Mouse (Mus musculus): Measurements from ENCODE around the gene Taar4.

Gene Taar4

DNA sequence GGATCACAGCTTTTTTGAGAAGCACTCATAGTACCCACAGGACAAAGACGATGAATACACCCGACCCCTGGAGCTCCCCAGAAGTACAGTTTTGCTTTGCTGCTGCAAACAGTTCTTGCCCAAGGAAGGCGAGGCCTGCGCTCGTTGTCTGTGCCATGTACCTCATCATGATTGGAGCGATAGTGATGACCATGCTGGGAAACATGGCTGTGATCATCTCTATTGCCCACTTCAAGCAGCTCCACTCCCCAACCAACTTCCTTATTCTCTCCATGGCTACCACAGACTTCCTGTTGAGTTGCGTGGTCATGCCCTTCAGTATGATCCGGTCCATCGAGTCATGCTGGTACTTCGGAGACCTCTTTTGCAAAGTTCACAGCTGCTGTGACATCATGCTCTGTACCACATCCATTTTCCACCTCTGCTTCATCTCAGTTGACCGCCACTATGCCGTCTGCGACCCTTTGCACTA lies at the start of gene Taar4:
Gene Taar4, plus strand, starts transcription at position 51 of the 472 bp plus-strand sequence.
- ATAC-seq (ENCODE audit: insufficient number of reproducible peaks, low FRiP score, low TSS enrichment), result no peak

DNA sequence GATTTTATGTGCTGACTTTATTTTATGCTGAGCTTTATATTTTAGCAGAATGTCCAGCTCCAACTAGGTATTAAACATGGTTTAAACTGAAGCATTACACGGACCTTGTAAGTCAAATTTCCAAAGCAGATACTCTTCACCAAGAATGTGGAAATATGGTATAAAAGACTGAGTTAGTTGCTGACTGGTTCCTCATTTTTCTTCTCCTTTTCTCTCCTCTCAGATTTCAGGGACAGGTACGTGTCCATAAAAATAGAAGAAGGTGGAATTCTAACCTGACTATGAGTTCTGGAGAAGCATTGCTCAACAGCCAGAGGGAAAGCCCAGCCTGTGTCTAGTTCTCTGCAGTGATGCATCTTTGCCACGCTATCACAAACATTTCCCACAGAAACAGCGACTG lies 40.2 kb upstream of the Taar4 start, which contains the start of gene Taar1:
Gene Taar1, plus strand, starts transcription at position 301 of the 400 bp plus-strand sequence.
- no peak for ATAC-seq (ENCODE audit: insufficient number of reproducible peaks, low FRiP score, low TSS enrichment)

DNA sequence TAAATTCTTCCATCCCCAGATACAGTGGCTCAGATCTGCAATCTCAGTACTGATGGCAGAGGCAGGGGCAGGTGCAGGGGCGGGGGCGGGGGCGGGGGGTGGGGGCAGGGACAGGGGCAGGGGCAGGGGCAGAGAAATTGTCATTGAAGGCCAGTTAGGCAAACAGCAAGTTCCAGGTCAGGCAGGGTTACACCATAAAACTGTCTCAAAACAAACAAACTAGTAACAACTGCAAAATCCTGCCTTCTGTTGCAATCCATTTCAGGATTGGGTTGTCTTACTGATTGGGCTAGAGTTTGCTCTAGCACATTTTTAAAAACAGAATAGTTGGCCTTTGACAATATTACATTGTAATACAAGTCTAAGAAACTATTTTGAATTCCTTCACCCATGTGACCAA lies 37.8 kb upstream of the Taar4 start:
- ATAC-seq (ENCODE audit: insufficient number of reproducible peaks, low FRiP score, low TSS enrichment), result no peak

DNA sequence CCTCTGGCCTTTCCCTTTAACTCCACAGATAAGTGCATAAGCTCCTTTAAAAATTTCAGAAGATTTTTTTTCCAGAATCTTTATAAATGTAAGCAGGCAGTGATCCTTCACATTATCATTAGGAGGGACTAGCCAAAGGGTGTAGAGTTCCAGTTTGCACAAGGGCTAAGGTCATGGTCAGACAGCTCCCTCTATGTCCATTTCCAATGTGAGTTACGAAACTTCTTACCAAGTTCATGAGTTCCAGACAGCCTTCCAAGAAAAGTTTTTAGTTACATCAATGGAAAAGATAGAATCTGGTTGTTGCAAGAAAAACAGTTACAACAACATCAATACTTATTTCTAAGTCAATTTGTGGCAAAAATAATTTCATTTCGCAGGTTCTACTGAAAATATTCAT lies 36.4 kb upstream of the Taar4 start:
- ATAC-seq (ENCODE audit: insufficient number of reproducible peaks, low FRiP score, low TSS enrichment), result no peak

GRCm38 (mm10) chr10:23937613-23938012 lies 22.7 kb upstream of the Taar4 start:
- ATAC-seq (ENCODE audit: insufficient number of reproducible peaks, low FRiP score, low TSS enrichment), result no peak

DNA sequence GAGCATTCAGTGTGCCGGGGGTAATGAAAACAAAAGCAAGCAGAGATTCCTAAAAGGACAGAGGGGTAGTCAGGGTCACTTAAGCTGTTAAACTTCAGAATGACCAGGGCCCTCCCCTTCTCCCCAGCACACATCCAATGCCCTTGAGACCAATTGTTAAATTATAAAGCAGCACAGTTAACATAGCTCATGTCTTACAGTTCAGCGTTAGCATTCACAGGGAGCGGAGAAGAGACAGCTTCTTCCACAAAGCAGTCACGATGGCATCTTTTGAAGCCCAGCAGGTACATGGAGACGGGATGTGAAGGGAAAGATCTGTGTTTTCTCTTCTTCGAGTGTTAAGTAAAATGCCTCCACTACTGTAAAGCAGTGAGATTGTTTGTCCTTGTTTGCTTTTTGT lies 22.0 kb upstream of the Taar4 start, which contains the start of gene Taar2:
Gene Taar2, plus strand, starts transcription at position 261 of the 400 bp plus-strand sequence.
- ATAC-seq (ENCODE audit: insufficient number of reproducible peaks, low FRiP score, low TSS enrichment), result 0 out of 2 replicates have a peak, but pooled peaks have one; percentile 20

- no peak for ATAC-seq (ENCODE audit: insufficient number of reproducible peaks, low FRiP score, low TSS enrichment)
These were observed 17.8 kb upstream of the Taar4 start for GRCm38 (mm10) chr10:23942465-23942864.

DNA sequence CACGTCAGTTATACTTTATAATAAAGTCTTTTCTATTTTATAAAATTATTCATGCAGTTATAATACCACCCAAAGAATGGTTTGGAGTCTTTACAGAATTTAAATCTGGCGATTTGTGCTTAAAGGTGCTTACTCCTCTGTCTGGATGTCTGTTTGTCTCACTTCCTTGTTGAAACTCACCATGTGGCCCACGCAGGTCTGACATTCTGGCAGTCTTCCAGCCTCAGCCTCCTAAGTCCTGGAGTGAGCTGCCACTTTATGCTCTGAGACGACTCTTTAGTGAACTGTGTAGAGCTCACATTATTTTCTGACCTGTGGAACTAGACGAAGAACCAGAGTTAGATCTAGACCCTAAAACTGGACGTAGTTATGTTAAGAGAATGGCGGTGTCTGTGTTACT lies 12.3 kb upstream of the Taar4 start:
- no peak for ATAC-seq (ENCODE audit: insufficient number of reproducible peaks, low FRiP score, low TSS enrichment)

GRCm38 (mm10) chr10:23949508-23950005 lies 10.7 kb upstream of the Taar4 start, which contains the start of gene Taar3:
TSS of gene Taar3 (plus strand) at chr10:23949558.
- no peak for ATAC-seq (ENCODE audit: insufficient number of reproducible peaks, low FRiP score, low TSS enrichment)

GRCm38 (mm10) chr10:23951714-23952113 lies 8.6 kb upstream of the Taar4 start:
- peak; percentile 93 for ATAC-seq (ENCODE audit: insufficient number of reproducible peaks, low FRiP score, low TSS enrichment)

DNA sequence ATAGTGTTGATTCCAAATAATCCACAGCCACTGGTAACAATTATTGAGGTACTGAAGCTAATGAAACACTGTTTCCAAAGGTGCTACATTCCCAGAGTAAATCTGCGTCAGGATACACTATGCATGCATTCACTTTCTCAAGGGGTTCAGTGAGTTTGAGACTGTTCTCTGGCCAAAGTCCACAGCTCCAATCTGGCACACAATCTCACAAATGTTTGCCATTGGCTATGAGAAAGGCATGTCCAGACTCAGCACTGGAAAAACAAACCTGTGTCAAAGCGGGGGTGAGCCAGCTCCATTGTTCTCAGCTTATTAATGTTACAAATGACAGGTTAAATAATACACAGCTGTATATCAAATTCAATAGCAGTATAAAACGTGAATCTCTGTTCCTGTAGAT lies 1.2 kb upstream of the Taar4 start:
- no peak for ATAC-seq (ENCODE audit: insufficient number of reproducible peaks, low FRiP score, low TSS enrichment)

DNA sequence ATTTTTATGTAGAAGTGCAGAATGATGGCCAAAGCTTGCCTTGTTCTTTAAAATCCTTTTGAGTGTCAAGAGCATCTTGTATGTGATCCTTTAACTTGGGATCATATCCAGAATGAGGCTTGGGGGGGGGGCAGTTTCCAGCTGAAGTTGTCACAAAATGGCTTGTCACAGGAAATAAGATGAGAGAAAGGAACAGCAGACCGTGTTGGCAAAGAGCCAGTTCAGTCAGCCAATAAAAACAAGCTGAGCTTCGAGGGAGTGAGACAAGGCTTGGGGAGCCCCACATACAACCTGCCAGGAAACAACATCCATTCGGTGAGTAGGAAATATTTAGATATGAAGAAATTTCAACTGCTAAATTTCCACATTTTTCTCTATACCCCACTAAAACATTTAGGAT lies 3.1 kb downstream of the Taar4 start:
- ATAC-seq (ENCODE audit: insufficient number of reproducible peaks, low FRiP score, low TSS enrichment), result no peak

GRCm38 (mm10) chr10:23964921-23965610 lies 4.8 kb downstream of the Taar4 start:
- ATAC-seq (ENCODE audit: insufficient number of reproducible peaks, low FRiP score, low TSS enrichment), result no peak

DNA sequence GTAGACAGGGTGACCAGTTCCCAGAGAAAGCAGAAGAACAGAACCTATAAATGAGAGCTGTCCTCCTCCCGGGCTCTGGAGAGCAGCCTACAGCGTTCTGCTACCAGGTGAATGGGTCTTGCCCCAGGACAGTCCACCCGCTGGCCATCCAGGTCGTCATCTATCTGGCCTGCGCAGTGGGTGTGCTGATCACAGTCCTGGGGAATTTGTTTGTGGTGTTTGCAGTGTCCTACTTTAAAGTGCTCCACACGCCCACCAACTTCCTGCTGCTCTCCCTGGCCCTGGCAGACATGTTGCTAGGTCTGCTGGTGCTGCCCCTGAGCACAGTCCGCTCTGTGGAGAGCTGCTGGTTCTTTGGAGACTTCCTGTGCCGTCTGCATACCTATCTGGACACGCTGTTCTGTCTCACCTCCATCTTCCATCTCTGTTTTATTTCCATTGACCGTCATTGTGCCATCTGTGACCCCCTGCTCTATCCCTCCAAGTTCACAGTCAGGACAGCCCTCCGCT lies 10.4 kb downstream of the Taar4 start, which contains the start of gene Taar5:
Gene Taar5, plus strand, starts transcription at position 51 of the 510 bp plus-strand sequence.
- ATAC-seq (ENCODE audit: insufficient number of reproducible peaks, low FRiP score, low TSS enrichment), result peak; percentile 16; the same call in 1 of the 2 replicates

- ATAC-seq (ENCODE audit: insufficient number of reproducible peaks, low FRiP score, low TSS enrichment), result peak; percentile 67; the same call in 1 of the 2 replicates
These were observed 11.0 kb downstream of the Taar4 start for GRCm38 (mm10) chr10:23971256-23971655.

GRCm38 (mm10) chr10:23977958-23978357 lies 17.7 kb downstream of the Taar4 start:
- no peak for ATAC-seq (ENCODE audit: insufficient number of reproducible peaks, low FRiP score, low TSS enrichment)

- ATAC-seq (ENCODE audit: insufficient number of reproducible peaks, low FRiP score, low TSS enrichment), result peak; percentile 76
These were observed 18.8 kb downstream of the Taar4 start for GRCm38 (mm10) chr10:23978901-23979705.

- no peak for ATAC-seq (ENCODE audit: insufficient number of reproducible peaks, low FRiP score, low TSS enrichment)
These were observed 25.3 kb downstream of the Taar4 start, which contains the start of gene Taar6 for GRCm38 (mm10) chr10:23985546-23985945. TSS of gene Taar6 (minus strand) at chr10:23985646.

GRCm38 (mm10) chr10:23986419-23986818 lies 26.1 kb downstream of the Taar4 start:
- ATAC-seq (ENCODE audit: insufficient number of reproducible peaks, low FRiP score, low TSS enrichment), result no peak

- no peak for ATAC-seq (ENCODE audit: insufficient number of reproducible peaks, low FRiP score, low TSS enrichment)
These were observed 33.1 kb downstream of the Taar4 start, which contains the start of gene Taar7a for GRCm38 (mm10) chr10:23993381-23993780. TSS of gene Taar7a (minus strand) at chr10:23993481.
